Mouse (Mus musculus) urinary bladder, postnatal 10 days (tissue): ENCODE results near the gene Akr1b8.
"Not testable (repeated sequence)": the region's sequence is repeated elsewhere in the genome, so short reads cannot be mapped to it uniquely, and the experiment has no call there.

ENCODE experiments used
- DNase-seq: peaks from one replicate; pipeline ENCODE4 v3.0.0; 2022; ENCODE audit warnings: low spot score

The Akr1b8 gene

DNA sequence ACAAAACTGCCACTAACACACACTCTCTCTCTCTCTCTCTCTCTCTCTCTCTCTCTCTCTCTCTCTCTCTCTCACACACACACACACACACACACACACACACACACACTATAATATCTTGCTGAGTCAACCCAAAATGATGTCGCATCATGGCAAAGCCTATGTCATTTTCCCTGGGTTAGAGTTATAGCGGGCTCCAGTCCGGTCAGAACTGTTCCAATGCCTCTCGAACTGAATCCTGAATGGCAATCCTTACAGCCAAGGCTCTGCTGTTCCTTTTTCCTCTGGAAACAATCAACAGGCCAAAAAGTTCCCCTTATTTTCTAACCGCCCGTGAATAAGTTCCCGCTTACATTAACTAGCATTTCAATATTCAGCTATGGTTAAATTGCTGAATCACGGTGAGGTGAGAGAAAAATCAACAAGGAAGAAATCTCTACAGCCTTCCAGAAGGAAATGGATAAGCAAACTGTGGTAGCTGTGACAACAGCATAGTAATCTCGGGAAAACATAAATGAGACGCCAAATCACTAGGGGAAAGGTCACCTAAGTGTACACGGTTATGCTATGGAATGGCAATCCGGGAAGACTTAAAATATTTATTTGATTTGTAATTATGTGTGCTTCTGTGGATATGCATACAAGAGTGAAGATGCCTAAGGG lies 3.8 kb upstream of the Akr1b8 start:
- DNase-seq = no peak

DNA sequence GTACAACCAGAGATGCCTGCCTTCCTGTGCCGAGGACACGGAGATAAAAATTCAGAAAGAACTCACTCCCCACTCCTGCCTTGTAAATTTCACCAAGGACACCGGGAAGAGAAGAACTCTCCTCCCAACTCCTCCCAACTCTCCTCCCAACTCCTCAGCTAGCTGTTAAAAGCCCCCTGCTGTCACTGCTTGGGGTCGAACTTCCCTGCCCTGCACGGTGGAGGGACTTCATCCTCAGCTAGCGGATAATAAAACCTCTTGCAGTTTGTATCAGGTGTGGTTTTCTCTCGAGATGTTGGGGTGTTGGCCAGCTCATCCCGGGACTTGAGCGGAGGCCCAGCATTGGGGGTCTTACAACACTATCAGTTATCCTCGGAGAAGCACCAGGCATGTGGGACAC lies 2.4 kb upstream of the Akr1b8 start:
- not testable (repeated sequence) for DNase-seq

DNA sequence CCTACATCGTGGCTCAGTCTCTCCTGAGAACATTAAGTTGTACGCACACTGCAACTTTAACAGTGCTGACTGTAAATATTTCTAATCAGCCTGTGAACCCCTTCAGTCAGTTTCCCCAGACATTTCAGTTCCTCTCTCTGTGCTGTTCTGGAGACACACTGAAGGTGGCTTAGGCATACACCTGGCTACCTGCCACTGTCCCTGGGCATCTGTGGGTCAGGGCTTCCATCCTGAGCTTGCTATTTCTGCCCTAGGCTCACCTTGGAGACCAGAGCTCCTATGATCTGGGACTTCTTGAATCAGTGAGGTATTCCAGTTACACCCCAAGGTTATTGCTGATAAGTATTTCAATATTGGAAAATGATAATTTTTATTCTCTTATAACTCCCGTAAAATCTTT lies 1.5 kb upstream of the Akr1b8 start:
- DNase-seq = no peak

DNA sequence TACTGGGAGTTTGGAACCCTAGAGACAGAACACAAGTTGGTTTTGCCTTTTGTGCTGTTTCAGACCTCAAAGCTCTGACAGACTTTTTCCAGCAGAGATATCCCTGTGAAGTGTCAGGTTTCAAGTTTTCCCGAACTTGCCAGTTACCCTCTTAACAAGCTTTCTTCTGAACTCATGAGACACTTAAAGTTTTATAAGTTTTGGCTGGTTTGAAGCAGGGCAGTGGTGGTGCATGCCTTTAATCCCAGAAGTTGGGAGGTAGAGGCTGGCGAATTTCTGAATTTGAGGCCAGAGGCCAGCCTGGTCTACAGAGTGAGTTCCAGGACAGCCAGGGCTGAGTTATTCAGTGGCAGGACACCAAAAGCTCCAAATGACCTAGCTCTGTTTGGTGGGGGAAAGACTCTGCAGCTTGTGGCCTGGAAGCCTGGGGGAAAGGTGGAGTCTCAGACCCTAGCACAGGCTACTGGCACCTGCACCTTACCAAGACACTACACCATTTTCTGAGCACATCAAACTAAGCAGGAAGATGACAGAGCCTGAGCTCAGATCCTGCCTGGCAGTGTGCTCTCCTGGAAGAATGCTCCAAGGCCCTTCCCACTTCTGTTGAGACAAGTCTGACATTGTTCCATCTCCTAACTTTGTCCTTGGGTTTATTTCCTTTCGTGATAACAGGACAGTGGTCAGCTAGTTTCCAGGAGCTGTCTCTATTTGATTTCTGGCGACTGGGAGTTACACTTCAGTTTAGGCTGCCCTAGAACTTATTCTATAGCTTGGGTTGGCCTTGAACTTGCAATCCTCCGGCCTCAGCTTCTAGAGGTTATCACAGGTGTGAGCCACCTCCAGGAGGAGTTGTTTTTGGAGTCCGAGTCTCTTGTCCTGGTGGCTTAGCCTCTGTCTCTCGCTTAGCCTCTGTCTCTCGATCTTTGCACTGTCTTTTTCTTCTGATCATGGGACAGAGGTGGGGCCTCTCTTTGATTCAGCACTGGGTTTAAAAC lies 732 bp downstream of the Akr1b8 start:
- DNase-seq = no peak

DNA sequence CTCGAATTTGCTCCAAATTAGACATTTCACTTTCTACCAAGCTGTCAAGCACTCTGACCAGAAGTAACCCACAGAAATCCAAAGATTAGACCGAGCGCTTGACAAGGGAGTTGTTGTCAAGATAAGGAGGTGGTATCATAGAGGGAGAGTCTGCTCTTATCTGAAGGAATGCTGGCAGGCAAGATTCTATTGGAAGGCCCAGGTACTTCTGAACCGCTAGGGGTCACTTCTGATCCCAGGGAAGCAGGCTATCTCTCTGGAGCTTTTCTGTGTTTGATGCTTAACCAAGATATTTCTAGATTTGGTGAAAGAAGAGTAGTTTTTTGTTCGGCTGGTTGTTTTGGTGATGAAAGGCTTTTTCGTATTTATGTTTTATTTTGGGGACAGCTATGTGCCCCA lies 1.4 kb downstream of the Akr1b8 start:
- DNase-seq = no peak

DNA sequence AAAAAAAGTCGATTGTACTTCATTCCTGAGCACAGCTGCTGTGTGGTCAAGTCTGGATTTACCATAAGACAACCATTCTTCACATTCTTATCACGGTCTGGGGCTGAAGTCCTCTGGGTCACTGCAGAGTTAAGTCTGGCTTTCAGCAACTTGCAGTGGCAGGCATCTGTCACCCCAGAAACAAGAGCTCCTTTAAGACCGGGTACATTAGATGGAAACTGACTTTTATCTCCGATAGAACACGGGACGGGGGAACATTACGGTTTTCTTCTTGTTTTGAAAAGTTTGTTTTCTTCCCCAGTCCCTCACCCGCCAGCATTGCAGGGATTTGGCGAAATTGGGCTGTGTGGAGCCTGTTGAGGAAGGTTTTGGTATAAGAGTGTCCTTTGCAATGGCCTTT lies 1.9 kb downstream of the Akr1b8 start:
- no peak for DNase-seq

DNA sequence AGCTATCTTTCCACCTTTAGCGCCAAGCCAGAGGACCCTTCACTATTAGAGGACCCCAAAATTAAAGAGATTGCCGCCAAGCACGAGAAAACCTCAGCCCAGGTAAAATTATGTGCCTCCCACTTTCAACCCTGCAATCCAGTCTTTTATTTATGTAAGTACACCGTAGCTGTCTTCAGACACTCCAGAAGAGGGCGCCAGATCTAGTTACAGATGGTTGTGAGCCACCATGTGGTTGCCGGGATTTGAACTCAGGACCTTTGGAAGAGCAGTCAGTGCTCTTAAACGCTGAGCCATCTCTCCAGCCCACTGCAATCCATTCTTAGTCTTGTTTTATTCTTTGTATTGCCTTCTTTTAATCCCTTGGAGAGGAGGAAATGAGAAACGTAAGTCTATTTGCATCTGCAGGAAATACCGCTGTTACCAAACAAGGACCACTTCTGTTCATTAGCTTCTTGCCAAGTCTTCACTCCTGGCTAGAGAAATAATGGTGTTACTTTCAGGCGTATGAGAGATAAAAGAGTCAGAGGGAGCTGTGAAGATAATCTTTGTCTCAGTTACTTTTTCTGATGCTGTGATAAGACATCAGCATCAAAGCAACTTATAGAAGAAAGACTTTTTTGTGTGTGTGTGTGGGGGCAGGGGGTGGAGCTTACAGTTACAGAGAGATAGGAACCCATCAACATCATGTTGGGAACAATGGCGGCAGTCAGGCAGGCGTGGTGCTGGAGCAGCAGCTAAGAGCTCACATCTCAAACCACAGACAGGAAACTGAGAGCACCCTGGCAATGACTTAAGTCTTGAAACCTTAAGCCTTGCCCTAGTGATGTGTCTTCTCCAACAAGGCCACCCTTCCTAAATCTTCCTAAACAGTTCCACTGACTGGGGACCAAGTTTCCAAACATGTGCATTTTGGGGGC lies 10.6 kb downstream of the Akr1b8 start:
- DNase-seq = no peak

DNA sequence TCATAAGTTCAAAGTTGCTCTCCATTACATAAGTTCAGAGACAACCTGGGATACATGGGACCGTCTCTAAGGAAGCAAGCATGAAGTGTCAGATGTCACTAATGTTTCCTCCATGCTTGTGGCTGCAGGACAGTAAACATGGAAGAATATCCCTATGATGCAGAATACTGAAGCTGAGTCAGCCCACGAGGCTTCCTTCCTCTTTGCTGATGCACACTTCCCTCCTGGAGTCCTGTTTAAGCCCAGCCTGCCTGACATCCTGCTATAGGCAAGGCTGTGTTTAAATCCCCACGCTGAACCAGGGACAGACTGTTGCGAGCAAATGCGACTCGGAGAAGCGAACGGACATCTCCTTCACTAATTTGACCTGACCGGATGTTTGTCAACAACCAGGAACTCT lies 14.1 kb downstream of the Akr1b8 start:
- DNase-seq = no peak

DNA sequence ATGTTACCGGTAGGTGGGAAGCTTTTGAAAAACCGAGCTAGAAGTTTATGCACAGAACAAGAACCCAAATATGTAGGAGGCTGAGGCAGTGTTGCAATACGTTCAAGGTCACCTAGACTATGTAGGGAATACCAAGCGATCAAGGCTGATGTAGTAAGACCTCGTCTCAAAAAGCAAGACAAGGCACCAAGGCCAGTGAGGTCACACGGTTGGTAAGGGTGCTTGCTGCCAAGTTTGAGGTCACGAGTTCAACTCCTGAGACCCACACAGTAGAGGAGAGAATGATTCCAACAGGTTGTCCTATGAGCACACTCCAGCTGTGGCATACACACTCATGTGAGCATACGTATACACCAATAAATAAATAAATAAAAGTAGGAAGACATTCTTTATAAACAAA lies 16.2 kb downstream of the Akr1b8 start:
- DNase-seq = no peak

DNA sequence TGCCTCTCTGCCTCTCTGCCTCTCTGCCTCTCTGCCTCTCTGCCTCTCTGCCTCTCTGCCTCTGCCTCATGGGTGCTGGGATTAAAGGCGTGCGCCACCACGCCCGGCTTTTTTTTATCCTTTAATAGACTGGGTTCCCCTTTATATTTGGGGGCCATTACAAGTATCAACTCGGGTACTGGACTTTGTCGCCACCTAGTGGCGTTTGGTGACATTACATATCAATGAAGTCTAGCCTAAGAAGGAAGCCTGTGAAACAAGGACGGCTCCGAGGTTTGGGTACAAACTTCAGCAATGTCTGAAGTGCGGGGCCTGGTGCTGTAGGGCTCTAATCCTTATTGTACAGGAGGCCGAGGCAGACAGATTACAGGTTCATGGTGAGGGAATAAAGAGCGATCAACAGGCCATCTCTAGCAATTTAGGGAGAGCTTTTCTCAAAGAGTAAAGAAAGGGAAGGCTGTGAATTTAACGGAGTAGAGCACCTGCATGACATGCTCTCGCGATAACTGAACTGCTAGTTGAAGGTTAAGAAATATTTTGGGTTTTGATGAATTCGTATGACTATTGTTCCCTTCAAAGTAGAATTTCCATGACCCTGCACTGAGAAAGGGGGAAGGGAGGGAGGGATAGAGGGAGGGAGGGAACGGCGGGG lies 17.9 kb downstream of the Akr1b8 start:
- DNase-seq = peak; percentile 38

DNA sequence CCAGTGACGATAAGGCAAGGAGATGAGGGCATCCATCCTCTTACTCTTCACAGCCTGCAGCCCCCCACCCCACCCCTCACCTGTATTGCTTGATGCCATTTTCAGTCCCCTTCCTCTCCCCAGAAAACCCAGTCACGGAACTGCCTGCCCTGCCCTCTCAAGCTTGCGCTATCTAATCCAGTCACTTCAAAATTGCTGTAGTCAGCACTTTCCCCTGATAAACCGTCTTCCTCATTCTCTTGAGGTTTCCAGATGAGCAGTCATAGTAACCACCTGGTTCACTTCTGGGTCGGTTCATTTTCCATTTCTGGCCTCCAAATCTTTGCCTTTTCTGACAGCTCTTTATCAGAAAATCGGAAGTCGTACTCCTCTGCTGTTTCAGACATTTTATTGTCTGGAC lies 19.9 kb downstream of the Akr1b8 start:
- no peak for DNase-seq

DNA sequence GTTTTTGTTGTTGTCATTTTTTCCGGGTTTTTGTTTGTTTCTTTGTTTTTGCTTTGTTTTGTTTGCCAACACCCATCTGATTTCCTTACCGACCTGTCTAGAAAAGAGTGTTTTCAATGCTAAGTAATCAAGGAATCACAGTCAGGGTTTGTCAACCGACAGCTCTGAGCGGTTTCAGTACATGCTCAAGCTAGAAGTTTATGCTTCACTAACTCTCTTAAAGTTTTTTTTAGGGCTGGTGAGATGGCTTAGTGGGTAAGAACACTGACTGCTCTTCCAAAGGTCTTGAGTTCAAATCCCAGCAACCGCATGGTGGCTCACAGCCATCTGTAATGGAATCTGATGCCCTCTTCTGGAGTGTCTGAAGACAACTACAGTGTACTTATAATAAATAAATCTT lies 22.0 kb downstream of the Akr1b8 start:
- DNase-seq = not testable (repeated sequence)

DNA sequence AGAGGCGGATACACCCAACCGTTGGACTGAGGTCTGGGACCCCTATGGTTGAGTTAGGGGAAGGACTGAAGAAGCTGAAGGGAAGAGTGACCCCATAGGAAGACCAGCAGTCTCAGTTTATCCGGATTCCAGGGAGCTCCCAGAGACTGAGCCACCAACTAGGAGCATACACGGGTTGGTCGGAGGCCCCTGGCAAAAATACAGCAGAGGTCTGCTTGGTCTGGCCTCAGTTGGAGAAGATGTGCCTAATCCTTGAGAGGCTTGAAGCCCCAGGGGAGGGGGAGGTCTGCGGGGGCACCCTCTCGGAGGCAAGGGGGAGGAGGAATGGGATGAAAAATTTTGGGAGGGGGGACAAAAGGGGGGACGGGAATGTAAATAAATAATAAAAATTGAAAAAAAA lies 29.5 kb downstream of the Akr1b8 start:
- DNase-seq = no peak

DNA sequence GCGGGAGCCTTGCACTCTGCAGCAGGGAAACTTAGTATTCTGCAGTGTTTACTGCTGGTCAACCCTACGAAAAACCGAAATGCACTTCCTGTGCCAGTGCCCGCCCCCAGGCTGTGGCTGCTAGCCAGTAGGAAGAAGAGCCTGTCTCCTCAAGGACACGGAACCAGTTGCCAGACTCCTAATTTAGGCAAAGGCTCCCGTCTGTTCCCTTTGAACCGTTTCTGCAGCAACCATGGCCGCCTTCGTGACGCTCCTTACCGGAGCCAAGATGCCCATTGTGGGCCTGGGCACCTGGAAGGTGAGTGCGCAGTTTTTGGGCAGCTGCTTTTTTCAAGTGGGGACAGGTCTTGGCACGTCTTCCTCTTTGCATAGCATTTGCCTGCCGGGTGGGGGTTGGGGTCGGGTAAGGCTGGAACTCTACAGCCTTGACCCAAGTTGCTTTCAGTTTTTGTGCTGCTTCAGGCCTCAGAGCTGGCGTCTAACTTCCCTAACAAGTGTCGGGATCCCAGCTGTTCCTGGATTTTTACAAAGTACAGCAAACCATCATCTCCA lies 30.3 kb downstream of the Akr1b8 start, which contains the start of gene Akr1b10:
Gene Akr1b10, plus strand, starts transcription at position 109 of the 552 bp plus-strand sequence.
- peak; percentile 19 for DNase-seq

DNA sequence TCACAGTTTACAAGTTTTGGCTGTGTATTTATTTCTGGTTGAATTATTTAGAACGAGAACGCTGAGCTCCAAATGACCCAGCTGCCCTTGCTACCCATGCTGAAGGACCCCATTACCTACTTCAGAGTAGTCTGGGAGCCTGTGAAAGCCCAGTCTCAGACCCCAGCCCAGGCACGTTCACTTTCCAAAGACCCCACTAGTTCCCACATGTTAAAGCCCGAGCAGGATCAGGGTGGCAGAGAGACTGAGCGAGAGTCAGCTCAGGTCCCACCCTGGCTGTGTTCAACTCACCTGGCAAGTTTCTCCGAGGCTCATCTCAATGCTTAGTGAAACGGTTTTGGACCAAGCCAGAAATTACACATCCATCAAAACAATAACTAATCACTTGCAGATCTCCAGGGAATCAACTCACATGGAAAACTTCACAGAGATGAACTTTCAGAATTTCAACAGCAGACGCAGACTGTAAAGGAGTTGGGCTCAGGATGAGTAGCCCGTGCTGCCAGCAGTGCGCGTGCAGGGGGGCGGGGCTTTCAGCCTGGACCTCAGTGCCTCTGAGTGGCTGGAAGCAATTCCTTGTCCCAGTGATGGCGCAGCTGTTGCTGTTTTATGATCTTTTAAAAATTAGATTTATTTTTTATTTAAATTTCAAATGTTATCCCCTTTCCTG lies 30.9 kb downstream of the Akr1b8 start:
- peak; percentile 20 for DNase-seq

DNA sequence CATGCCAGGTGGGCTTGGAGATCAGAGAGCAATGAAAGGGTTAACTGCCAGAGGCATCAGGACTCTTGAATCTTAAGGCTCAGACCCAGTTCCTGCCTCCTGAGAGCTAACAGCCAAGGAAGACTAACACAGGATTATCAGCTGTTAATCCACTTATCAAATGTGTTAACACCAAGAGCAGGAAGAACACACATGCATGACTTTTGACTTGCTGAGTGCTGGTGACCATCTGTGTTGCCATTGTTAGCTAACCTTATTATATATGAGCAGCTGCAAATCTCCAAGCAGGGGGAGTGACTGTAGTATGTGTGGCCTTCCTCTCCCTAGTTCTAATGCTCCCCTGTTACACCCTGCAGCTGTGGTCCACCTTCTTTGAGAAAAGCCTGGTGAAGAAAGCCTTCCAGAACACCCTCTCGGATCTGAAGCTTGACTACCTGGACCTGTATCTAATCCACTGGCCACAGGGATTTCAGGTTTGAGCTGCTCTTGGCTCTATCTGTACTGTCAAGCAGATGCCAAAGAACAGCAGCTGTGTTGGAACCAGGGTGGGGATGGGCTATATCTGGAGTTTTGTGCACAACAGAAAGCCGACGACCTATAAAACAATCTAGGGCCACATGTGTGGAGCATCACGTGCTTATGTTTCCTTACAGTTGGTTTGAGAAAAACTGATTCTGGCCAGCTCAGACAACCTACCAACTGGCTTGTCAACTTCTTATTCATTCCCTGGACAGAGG lies 34.7 kb downstream of the Akr1b8 start:
- no peak for DNase-seq

DNA sequence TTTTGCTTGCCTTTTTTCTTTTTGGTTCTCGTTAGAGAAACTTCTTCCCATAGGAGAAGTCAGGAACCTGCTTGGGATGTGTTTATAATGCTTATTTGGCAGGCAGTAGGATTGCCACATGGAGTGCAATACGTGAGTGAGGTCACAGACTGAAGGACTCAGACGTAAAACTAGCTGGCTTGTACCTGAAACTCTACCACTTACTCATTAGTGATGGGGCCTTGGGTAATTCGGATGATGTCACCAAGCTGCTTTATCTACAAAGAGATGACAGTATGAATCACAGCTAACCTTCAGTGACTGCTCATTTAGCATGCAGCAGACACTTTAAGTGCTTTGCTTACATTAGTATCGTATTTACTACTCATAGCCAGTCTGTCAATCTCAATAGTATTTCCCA lies 42.0 kb downstream of the Akr1b8 start:
- no peak for DNase-seq

DNA sequence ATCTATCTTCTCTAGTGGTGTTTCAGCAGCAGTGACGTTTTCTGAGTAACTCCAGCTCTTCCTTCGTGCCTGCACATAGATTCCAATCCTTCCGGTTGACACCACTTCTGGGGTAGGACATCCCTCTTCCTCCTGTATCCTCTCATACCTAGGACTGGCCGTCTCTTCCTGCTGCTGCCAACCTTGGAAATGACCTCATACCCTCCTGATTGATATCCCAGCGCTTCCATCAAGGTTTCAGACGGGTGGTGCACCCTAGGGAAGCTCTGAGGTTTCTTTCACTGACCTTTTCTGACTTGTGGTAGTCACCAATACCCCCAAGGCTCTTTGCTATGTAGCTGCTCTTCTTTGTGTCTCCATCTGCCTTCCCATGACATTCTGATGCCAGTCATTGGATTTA lies 44.5 kb downstream of the Akr1b8 start:
- no peak for DNase-seq

DNA sequence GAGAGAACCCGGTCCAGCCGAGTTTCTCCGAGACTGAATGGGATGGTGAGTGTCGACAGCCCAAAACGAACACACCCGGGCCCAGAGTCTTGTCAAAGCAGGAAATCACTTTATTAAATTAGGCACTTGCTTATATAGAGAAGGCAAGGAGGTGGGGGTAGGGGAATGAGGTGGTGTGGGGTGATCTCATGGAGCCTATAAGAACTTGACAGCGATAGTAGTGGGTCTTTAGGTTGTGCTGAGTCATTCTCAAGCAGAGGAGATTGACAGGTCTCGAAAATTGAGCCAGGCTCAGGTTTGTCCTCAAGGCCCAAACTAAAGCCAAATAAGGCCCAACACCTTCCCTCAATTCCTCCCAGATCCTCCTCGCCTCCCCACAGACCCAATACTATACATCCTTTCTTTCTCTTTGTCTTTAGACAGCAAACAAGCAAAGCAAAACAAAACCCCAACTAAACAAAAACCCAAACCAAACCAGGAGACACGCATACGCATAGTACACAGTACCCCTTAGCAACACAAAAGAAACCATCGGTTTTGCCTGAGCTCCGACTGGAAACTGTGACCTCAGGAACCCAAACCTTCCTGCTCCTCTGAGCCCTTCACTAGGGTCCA lies 45.8 kb downstream of the Akr1b8 start:
- no peak for DNase-seq

DNA sequence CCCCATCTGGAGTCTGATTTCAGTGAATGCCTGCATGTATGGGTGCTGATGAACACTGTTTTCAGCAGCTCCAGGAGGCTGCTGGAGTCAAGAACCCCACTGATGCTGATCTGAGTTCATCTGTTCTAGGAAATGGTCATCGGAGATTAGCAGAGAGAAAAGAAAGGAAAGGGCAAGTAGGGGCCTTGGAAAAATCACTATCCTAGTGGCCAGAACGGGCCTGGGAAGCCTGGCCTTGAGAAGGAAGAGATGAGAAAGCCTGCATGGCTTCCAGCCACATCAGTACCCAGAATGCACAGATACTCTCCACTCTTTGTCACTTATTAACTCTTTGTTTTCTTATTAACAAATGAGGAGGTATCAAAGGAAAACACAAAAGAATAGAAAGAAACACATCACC lies 46.8 kb downstream of the Akr1b8 start:
- no peak for DNase-seq
